Mouse (Mus musculus): ENCODE results near the gene Psmd9.
A peak's percentile ranks its signal among the peaks of the same experiment; 100 is the strongest.

Gene Psmd9

DNA sequence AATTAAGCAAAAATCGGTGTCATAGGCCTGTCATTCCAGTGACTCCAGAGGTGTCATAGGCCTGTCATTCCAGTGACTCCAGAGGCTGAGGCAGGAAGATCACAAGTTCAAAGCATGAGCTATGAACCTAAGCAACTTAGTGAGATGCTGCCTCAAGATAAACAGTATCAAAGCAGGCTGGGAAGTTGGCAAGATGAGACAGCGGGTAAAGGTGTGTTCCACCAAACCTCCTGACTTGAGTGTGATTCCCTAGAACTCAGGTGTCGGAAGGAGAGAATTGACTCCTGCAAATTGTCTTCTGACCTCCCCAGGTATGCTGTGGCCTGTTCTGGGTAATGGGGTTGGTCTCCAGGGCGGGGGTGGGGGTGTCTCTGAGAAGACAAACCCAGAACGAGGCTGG lies at the start of gene Psmd9:
Gene Psmd9 (plus strand): TSS at position 130 of the 400 bp plus-strand sequence.
- DNase-seq, result no peak

DNA sequence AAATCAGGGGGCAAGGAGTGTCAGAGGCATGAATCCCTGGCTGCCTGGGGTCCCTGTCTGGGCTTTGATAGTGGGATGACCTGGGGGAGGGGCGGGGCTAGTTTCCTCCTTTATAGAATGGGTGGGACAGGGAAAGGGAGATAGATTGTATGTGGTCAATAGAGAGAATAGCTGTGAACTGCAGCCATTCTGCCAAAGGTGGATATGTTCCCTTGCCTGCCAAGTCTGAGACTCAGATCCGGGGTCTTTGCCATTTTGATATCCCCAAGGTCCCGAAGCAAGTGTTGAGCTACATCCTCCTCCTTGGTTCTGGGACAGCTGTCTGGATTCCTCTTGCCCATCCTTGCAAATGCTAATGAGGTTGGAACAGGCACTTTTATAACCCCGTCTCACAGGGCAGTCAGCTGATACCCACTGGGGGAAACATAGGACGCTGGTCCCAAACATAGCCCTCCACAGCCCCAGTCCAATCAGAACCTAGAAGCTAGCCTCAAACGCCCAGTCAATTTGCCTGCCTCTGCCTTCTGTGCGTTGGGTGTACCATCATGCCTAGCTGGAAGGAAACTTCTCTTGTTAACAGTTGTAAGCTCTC lies 48.5 kb upstream of the Psmd9 start:
- DNase-seq, result no peak

DNA sequence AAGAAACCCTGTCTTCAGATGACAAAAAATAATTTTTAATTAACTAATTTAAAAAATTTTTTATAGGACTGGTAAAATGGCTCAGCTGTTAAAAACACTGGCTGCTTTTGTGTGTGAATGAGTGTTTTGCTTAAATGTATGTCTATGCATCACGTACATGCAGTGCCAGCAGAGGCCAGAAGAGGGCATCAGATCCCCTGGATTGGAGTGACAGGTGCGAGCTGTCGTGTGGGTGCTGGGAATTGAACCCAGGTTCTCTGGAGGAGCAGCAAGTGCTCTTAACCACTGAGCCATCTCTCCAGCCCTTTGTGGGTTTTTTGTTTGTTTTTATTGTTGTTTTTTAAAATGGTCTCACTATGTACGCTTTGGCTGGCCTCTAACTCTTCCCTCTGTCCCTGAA lies 47.0 kb upstream of the Psmd9 start:
- no peak for DNase-seq

DNA sequence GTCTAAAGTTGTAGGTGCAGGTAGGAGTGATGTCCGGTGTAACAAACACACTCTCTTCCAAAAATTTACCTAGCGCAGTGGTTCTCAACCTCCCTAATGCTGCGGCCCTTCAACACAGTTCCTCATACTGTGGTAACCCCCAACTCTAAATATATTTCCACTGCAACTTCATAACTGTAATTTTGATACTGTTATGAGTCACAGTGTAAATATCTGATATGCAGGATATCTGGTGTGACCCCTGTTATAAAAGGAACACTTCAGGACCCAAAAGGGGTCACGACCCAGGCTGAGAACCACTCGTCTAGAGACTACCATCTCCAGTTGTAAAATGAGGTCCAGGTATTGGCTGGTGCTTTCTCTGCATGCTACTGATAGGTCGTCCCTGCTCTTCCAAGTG lies 44.1 kb upstream of the Psmd9 start:
- DNase-seq, result no peak

DNA sequence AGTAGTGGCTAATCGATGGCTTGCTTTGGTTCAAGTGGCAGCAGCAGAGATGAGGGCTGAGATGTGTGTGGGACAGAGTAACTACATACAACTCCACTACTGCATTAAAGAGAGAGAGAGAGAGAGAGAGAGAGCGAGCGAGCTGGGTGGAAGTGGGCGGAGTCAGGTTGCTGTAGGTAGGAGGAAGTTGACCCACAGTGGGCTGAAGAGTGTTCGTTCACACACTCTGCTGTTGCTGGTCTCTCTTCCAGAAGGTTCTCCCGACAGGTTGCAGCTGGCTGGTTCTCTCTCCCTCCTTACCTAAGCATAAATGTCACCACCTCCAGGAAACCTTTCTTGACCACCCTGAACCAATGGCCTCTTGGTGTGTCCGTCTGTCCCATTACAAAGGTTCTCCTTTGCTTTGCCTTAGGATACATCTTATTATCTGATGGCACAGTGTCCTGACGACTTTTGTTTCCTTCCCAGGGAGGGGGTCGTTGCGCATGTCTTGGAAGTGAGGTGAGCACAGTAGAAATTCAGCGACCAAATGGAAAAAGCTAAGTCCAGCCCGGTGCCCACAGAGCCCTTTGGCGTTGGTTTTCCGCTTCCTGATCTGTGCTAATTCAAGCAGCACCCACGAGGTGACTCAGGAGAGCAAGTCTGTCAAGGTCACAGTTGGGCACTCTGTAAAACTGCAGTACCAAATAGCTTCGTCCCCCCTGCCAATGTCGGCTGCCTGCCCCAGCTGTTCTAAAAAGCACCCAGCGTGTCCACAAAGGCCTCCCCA lies 43.4 kb upstream of the Psmd9 start:
- peak; percentile 8 for DNase-seq

DNA sequence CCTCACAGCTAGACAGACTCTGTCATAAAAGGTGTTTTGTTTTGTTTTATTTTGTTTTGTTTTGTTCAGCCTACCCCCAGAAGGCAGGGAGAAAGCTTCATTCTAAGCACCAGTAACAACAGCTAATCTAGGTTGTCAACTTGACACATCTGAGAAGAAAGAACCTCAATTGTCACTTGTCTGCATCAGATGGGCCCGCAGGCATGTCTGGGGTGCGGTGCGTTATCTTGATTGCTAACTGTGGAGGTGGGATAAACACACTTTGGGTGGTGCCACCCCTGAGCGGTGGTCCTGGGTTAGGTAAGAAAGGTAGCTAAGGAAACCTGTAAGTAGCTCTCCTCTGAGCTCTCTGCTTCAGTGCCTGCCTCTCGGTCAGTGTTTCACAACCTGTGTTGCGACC lies 42.2 kb upstream of the Psmd9 start:
- DNase-seq, result no peak

DNA sequence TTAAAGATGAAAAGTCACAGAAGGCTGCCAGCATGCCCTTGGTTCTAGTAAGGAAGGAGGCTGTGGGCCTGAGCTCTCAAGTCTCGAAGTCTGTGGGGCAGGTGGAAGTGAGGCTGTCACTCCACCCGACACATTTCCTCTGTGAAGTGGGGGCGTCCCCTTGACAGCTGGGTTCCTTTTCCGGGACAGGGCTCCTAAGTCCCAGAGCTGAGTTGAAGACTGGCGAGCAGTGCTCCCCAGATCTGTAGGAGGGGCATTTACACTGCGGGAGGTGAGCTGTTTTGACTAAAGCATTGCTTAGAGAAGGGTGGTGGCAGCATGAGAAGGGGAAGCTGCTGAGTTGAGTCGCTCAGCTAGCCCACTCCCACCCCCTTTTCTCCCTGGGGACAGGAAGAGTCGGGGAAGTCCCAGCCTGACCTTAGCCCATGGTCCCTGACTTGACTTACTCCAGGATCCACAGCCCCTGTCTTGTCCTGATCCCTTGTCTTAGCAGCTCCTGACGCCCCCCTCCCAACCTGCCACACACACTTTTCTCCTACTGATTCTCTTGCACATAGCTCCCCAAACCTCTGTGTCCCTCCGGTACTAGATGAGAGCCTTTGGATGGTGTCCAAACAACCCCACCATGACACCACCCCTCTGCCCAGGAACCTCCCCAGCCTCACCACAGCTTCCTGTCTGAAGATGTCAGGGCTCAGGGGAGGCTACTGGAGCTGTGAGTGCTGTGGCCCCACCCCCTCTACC lies 40.6 kb upstream of the Psmd9 start:
- DNase-seq, result peak; percentile 22

DNA sequence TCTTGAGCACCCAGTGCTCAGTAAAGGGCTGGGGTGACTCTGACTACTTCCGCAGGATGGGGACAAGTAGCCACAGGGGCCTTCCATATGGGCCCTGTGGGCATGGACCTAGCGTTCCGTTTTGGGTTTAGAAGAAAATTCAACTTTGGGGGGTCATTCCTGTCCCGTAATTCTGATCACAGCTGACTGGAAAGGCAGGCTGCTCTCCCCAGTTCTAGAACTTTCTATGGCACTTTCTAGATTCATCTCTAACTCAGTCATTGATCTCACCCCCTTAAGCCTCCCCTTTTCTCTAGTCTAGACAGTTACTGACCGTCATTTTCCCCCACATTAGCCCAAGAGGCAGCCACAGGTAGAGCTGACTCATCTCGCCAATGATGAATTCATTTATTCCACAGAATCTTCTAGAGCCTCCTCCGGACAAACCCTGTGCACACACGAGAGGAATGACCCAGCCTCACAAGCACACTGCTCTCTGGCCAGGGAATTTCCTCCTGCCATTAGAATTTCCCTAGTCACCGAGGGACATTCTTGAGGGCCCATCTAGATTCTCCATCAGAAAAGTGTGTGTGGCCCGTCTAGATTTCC lies 39.9 kb upstream of the Psmd9 start:
- no peak for DNase-seq

DNA sequence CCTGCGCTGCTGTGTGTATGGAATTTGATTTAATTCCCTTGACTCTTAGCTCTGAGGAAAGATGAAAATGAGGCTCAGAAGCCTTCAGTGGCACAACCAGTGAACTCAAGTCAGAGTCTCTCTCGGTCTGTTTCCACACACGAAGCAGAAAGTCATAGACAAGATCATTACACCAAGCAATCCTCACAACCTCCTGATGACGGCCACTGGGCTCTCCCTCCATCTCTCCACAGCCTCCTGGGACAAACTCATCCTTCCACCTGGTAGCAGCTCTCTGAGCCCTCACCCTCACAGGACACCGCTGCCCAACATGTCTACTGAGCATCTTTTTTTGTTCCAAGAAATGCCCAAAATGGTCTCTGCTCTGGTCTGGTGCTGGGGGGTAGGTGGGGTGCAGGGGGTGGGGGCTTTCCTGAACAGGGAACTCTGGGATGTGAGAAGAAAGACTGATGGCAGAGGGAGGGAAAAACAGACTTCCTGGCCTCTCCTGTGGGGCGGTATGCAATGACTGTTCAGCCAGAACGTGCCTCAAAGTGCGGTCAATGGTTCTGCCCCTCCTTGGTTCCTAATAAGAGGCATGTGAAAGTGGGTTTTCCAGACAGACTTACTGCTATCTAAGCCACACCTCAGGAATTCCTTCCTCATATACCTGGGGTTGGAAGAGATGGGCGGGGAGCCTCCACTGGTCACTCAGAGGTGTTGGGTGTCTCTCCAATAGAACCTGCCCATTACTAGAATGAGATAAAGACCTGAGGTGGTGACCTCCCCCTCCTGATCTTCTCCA lies 39.0 kb upstream of the Psmd9 start:
- no peak for DNase-seq

DNA sequence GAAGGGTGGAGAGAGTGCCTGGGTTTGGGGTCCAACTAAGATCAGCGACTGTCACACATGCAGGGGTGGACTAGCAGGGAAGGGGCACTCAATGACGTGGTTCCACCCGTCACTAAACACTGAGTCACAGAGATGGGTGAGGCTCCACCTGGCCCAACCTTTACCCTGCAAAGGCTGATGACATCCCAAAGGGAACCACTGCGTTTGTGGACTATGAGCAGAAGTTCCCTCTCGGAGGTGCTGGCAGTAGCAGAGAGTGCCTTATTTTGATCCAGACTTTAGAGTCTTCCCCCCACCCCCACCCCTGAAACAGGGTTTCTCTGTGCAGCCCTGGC lies 38.4 kb upstream of the Psmd9 start:
- no peak for DNase-seq

DNA sequence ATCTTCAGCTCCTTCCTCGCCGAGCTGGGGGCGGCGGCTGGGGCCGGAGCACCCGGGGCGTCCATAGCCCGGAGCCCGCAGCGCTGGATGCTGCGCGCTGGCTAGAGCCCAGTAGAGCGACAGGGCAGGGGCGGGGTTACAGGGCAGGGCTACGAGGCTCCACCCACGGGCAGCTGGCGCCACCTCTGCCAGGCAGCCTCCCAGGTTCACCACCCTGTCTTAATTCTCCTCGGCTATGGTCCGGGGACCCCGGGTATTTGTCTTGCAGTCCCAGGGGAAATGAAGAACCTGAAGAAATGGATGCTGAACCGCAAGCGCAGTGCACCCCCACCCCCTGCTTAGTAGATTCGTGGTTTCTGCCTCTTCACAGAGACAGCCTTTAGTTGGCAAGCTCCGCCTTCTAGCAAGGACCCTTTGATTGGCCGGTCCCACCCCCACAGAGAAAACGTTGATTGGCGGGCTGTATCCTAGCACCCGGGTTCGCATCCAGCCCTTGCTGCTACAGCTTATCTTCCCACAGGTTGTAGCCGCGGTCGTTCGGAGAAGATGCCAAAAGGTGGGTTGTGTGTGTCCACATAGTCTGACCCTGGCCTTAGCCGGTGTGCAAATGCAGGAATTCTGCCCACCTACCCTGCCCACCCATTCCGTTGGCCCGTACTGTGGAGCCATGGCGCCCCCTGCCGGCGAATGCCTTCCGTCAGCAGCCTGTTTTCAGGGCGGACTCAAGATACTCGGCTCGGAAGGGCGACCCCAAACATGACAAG lies 36.7 kb upstream of the Psmd9 start, which contains the start of gene Rhof:
Gene Rhof (minus strand): TSS at position 385 of the 764 bp plus-strand sequence.
- DNase-seq, result peak; percentile 90

DNA sequence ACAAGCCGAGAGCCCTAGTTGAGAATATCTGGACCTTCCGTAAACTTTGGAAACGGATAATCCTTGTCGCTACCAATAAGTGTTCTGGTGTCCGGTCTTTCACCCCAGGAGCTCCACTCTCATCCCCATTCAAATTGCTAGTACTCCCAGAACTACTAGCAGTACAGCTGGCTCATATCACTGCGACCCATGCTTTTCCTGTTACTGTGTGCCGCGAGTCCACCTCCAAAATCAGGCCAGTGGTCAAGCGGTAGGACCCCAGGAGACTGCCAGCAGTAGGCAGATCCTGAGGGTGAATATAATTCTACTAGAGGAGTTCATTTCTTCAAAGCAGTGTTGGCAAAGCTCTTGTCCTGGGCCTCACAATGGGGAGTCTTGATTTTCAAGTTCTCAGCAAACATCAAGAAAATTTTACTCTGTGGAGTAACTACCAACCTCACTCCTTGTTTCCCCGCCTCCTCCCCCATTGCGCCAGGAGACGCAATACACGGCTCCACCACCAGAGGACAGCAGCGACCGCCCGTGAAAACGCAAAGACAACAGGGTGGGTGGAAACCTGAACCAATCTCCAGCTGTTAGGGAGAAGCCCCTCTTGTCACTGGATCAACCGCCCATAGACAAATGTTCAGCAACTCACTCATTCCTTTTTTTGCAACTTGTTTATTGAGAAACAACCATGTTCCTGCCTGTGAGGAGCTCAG lies 36.0 kb upstream of the Psmd9 start:
- DNase-seq, result peak; percentile 84

DNA sequence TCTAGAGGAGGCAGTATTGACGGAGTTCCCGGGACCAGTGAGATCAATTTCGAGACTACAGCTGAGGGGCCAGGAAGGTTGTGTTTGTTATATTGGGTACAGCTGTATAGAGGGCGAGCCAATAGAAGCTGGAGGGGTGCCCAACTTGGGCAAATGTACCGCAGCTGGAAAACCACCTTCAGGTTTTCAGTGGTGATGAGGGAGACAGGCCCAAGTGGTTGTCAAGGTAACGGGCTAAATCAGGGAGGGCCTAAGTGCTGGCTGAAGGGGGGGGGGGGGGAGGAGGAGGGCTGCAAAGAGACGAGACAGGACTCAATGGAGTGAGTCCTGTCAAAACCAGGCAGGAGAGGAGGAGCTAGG lies 35.4 kb upstream of the Psmd9 start:
- DNase-seq, result peak; percentile 72

DNA sequence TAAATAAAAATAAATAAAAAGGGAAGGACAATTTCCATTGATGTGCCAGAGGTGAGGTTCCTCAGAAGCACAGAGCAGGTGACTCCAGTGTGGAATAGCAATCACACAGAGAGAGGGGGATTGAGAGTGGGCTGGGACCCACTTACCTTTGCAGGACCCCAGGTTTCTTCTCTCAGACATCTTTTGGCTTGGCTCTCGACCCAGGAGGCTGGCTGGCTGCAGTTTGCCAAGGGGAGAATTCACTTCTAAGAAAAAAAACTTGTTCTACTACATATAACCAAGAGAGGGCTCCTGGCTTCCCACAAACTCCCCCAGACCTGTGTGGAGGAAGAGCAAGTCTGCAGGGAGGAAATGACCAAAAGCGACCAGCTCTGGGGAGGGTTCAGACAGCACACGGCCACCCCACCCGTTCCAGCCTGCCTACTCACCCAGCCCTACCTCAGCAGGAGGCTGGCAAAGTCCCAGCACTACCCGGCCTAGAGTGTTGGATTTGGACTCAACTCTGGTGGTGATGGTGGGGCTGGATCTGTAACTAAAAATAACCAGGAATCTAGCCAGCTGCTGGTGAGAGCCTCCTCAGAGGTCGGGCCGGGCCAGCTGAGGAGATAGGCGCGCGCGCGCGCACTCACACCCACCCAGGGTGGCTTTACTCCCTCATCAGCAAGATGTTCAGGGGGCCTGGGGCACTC lies 34.9 kb upstream of the Psmd9 start:
- DNase-seq, result peak; percentile 78

DNA sequence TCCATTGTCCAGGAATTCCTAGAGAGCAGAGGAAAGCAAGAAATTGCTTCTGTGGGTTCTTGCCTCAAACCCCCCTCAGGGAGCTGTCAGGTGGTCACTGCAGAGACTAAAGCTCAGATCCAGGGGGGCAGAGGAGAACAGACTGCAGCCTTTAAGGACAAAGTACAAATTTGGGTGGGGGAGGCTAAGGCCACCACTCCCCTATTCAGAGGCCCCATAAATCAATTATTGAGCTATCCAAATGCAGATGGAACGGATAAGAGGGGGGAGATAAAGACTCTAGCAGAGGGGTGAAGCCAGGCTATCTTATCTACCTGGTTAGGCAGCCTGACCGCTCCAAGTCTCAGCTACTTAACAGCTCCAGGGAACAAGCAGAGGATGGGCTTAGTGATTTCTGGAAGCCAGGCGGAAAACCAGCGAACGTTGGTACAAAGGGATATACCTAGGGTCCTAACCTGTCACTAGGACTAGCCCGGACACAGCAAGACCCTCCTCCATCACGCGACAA lies 34.3 kb upstream of the Psmd9 start:
- DNase-seq, result no peak

DNA sequence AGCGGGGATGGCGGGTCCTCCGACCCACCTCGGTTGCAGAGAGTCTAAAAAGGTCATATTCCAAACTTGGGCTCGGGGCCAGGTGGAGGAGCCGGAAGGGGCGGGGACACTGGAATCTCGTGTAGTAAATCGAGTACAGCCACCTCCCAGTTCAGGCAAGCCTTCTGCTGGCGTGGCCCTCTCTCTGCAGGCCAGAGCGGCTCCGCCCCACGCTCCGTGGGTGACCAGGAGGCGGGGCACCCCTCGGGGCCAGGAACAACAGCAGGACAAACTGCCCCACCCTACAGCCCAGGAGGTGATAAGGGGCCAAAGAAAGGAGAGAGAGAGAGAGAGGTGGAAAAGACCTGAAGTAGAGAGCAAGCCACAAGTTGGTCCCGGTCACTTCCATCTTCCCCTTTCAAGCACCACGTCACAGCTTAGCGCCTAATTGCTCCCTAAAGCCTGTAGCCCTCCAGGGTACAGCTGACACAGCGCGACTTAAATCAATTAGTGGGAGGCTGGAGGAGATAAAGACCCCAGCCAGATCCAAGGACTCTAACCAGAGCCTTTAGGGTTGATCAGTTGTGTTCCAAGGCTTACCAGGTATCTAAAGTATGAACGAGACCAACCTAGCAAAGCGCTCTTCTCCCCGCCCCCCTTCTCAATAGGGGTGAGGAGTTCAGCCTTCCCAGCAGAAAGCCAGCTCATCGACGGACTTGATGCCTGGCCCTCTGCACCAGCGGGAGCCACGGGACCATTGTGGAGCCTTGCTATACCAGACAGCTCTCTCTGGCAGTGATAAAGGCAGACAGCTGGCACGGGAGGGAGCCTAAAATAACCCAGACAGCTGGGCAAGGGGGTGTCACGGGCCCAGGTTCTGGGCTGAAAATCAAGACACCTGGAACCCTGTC lies 33.5 kb upstream of the Psmd9 start:
- DNase-seq, result peak; percentile 85

DNA sequence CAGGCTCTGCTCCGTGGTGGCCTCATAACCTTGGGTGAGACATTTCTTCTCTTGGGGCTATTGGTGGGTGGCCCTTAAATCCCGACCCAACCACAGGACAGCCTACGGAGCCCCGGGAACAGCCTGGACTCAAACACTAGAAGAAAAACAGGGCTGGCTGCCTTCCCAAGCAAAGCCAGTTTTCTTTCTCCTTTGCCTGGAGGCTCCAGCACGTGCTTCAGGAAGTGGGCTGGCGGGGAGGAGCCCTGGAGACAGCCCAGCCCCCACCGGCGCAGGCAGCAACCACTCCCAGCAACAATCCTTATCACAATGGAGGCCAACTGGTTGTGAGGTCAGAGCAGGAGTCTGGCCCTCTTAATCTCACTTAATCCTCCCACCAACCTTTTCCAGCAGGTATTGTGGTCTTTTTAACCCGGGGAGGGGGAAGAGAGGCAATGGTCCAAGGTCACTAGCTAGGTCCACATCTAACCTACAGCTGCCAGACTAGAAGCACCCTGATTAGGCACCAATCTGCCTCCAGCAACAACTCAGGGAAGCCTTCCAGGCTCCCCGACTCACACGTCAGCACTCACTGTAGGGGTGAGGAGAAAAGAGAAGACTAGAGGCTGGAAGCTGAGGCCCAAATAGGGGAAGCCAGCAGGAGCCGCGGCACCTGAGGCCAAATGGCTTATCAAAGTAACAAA lies 32.7 kb upstream of the Psmd9 start:
- DNase-seq, result peak; percentile 83

DNA sequence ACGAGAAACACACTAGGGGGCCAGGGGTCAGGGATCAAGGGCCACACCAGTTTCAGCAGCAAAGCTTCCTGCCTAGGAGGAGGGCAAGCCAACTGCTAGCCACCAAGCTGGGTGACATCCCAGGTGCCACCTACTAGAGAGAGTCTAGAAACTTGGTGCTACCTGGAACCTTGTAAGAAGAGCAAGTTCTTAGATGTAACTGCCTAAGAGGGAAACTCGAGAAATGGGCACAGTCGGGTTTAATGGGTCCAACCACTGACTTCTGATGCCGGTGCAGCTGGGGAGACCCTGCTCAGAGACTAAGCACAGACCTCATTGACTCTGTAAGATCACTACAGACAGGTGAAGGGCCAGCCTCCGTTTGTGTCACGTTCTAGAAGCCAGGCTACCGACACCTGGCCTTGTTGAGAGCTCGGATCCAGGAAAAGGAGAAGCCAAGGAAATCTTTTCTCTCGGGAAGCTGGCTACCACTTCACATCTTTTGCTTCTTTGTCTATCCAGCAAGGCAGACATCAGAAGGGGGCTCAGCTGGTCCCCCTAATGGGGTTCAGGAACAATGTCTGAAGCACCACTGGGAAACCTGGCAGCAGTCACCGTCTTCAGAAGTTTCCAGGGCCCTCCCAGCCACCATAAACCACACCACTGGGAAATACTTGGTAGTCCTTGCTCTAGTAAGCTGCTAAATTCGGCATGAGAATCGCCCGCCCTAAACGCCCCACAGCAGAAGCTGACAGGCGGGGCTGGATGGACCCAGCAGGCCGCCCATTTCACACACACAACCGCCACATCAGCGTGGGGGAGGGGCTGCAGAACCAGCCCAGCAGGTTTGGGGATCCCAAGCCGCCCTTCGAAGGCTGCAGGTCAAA lies 31.9 kb upstream of the Psmd9 start:
- DNase-seq, result peak; percentile 79

All from cerebellum, adult 11-12 months (tissue).